Mouse (Mus musculus) intestine, embryonic 14.5 days (tissue): ENCODE data around the gene Gm8050. TPM values are rescaled to one million over a fixed set of nuclear protein-coding genes. Genes with fewer than 3 reads are reported as not detected.
A peak's percentile ranks its signal among the peaks of the same experiment; 100 is the strongest.
"Not testable (repeated sequence)": the region's sequence is repeated elsewhere in the genome, so short reads cannot be mapped to it uniquely, and the experiment has no call there.

Experiments used
- ATAC-seq: fragments of 200-750 bp; cut with Nextera tagmentation; replicated peaks from 2 replicates; pipeline ENCODE4 v1.8.0; 2017; ENCODE audit warnings: low read depth, moderate number of reproducible peaks, moderate TSS enrichment, moderate library complexity; ENCODE audit not compliant: low FRiP score, low TSS enrichment
- DNase-seq: peaks from one replicate; pipeline ENCODE4 v3.0.0-alpha.2; 2018; ENCODE audit warnings: low spot score
- H3K27ac ChIP-seq: fragments of 300-500 bp; sonication (generic); 2 replicates; pipeline ENCODE4 v1.5.1; 2014; ENCODE audit warnings: low read depth, mild to moderate bottlenecking, control low read depth
- H3K27me3 ChIP-seq: fragments of 300-500 bp; sonication (generic); replicated peaks from 2 replicates; pipeline ENCODE4 v1.6.1; 2014; ENCODE audit warnings: low read length, control low read depth; ENCODE audit not compliant: control insufficient read depth, insufficient read depth
- H3K36me3 ChIP-seq: fragments of 300-500 bp; sonication (generic); 2 replicates; pipeline ENCODE4 v1.6.1; 2014; ENCODE audit warnings: low read length, control low read depth; ENCODE audit not compliant: control insufficient read depth, insufficient read depth
- H3K4me1 ChIP-seq: fragments of 300-500 bp; sonication (generic); replicated peaks from 2 replicates; pipeline ENCODE4 v1.6.1; 2014; ENCODE audit warnings: low read length, control low read depth, mixed read lengths; ENCODE audit not compliant: control insufficient read depth, insufficient read depth
- H3K4me2 ChIP-seq: fragments of 300-500 bp; sonication (generic); 2 replicates; pipeline ENCODE4 v1.6.1; 2014; ENCODE audit warnings: low read length
- H3K4me3 ChIP-seq: fragments of 300-500 bp; sonication (generic); 2 replicates; pipeline ENCODE4 v1.5.1; 2014; ENCODE audit warnings: low read depth, low read length, control low read depth, mixed read lengths
- H3K9ac ChIP-seq: fragments of 300-500 bp; sonication (generic); 2 replicates; pipeline ENCODE4 v1.6.1; 2014; ENCODE audit warnings: mild to moderate bottlenecking, low read length
- H3K9me3 ChIP-seq: fragments of 300-500 bp; sonication (generic); 2 replicates; pipeline ENCODE4 v1.6.1; 2016; ENCODE audit warnings: low read length, control low read depth; ENCODE audit not compliant: control insufficient read depth
- WGBS: fragments of 180-500 bp; shearing (Covaris S2); extraction: QIAGEN DNeasy Blood & Tissue Kit; methylation state at CpG from one replicate; pipeline ENCODE4 v1.1.7; 2014; 5-methylcytosine and 5-hydroxymethylcytosine counted together
- polyA plus RNA-seq: library from polyadenylated mRNA; unstranded; fragments of >200 nt; fragmentation: Nextera tagmentation; extraction: Ambion mirVana; gene quantifications from 2 replicates; pipeline ENCODE4 v1.2.1, GENCODE M21; 2014

Gene Gm8050
- polyA plus RNA-seq: not detected in 2 replicates

- not testable (repeated sequence) for ATAC-seq, H3K4me1 ChIP-seq, H3K27ac ChIP-seq, H3K4me2 ChIP-seq, H3K36me3 ChIP-seq, DNase-seq, H3K27me3 ChIP-seq, H3K9me3 ChIP-seq, H3K4me3 ChIP-seq, H3K9ac ChIP-seq
- WGBS: 86% methylated on average over 1 of the region's 2 CpGs
Measured at GRCm38 (mm10) chr14:6720151-6720550, at the start of gene Gm8050. Gene Gm8050, minus strand, starts transcription at chr14:6720251.

GRCm38 (mm10) chr14:6757231-6757536 lies 37.1 kb upstream of the Gm8050 start:
- not testable (repeated sequence) for H3K4me1 ChIP-seq, ATAC-seq, H3K9me3 ChIP-seq, H3K27me3 ChIP-seq, H3K27ac ChIP-seq, H3K9ac ChIP-seq, H3K36me3 ChIP-seq, H3K4me2 ChIP-seq, DNase-seq
- 0% methylated on average over 2 of the region's 13 CpGs for WGBS
- H3K4me3 ChIP-seq: 0 out of 2 replicates have a peak overlapping the region, but pooled peaks have one; percentile 28

GRCm38 (mm10) chr14:6756384-6757230 lies 36.6 kb upstream of the Gm8050 start:
- not testable (repeated sequence) for ATAC-seq, H3K9ac ChIP-seq, H3K9me3 ChIP-seq, H3K27ac ChIP-seq, H3K36me3 ChIP-seq, H3K4me1 ChIP-seq, H3K27me3 ChIP-seq
- DNase-seq: peak; percentile 49
- H3K4me3 ChIP-seq: peak overlapping the region; percentile 28
- H3K4me2 ChIP-seq: peak overlapping the region; percentile 33; the same call in 1 of the 2 replicates
- 0% methylated on average over 12 of the region's 67 CpGs for WGBS

GRCm38 (mm10) chr14:6742232-6742631 lies 22.2 kb upstream of the Gm8050 start, which contains the start of gene Gm3636:
Gene Gm3636, minus strand, starts transcription at chr14:6742332.
- no CpG with 5 or more reads among the region's 2 CpGs for WGBS
- not testable (repeated sequence) for H3K27ac ChIP-seq

GRCm38 (mm10) chr14:6684070-6684469 lies 36.0 kb downstream of the Gm8050 start, which contains the start of gene Gm10251:
Gene Gm10251, minus strand, starts transcription at chr14:6684170.
- H3K27ac ChIP-seq, ATAC-seq, H3K4me3 ChIP-seq, H3K9ac ChIP-seq, DNase-seq, H3K36me3 ChIP-seq, H3K4me1 ChIP-seq, H3K27me3 ChIP-seq, H3K4me2 ChIP-seq, H3K9me3 ChIP-seq: not testable (repeated sequence)
- WGBS: no CpG with 5 or more reads among the region's 1 CpGs

More at GRCm38 (mm10) chr14:6742232-6742631, 22.2 kb upstream of the Gm8050 start, which contains the start of gene Gm3636:
- H3K4me2 ChIP-seq, DNase-seq, H3K4me1 ChIP-seq, H3K36me3 ChIP-seq, H3K9me3 ChIP-seq, ATAC-seq, H3K4me3 ChIP-seq, H3K9ac ChIP-seq, H3K27me3 ChIP-seq: not testable (repeated sequence)

Other genes starting within 250 kb of the Gm8050 start
- gene Gm8356, start 183.0 kb downstream of the Gm8050 start, polyA plus RNA-seq: not detected in 2 replicates
- gene Gm3629, start 129.6 kb downstream of the Gm8050 start, polyA plus RNA-seq: 0.91 TPM in 1 of 2 replicates, not detected in the other
- not detected in 2 replicates for gene Gm3460, start 97.8 kb downstream of the Gm8050 start, polyA plus RNA-seq
- gene Gm10251, start 36.1 kb downstream of the Gm8050 start, polyA plus RNA-seq: not detected in 2 replicates
- 5.6 and 5.8 TPM in 2 replicates for gene Gm3636, start 22.1 kb upstream of the Gm8050 start, polyA plus RNA-seq
- gene Gm8362, start 54.2 kb upstream of the Gm8050 start, polyA plus RNA-seq: not detected in 2 replicates
- gene Gm3642, start 120.1 kb upstream of the Gm8050 start, polyA plus RNA-seq: not detected in 2 replicates
- 1.2 and 1.5 TPM in 2 replicates for gene Gm3667, start 169.7 kb upstream of the Gm8050 start, polyA plus RNA-seq